Mouse (Mus musculus): Measurements from ENCODE around the gene Camk2d. TPM values are rescaled to one million over a fixed set of nuclear protein-coding genes. Genes with fewer than 3 reads are reported as not detected.

Camk2d gene
- polyA plus RNA-seq, 1 experiment from 2014 or later: 20.6 TPM

DNA sequence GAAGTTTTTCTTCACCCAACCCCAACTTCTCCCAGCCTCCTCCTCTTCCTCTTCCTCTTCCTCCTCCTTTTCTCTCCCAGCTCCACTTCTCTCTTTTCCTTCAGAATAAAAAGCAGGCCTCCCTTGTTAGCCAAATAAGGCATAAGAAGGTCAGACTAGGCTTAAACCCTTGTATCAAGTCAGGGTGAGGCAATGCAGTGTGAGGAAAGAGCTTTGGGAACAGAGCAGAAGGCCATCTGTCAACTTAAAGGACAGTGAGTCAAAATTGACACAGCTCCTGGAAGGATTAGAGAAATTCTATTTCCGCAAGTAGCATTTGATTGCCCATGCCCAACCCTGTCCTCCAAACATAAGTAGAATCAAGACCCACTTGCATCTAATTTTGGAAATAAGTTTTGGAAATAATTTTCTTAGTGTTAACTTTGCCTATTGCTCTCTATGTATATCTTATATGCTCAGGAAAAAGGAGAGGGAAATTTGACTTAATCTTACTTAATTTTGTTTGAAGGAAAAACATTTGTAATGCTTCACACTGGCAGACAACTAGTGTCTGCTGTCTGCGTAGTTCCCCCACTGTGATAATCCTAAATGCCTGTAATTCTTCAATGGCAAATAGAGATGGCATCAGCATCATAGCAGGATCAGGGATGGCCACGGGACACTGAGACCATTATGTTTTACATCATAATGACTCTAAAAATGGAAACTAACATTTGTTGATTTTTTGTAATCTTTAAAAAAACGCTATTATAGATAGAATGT, 16.8 kb downstream of the Camk2d start:
- no peak overlapping the region for H3K4me3 ChIP-seq
- H3K4me2 ChIP-seq: no peak overlapping the region
- no peaks in the 10 kb centered on the region for H3K36me3 ChIP-seq
- no peak overlapping the region for H3K9ac ChIP-seq
- ATAC-seq (ENCODE audit: insufficient number of reproducible peaks, insufficient read depth, low FRiP score, low TSS enrichment, low read depth): no peak
- WGBS: 55% methylated on average over 4 of the region's 4 CpGs
- 0 out of 2 replicates have a peak, but pooled peaks cover under 1% of the 10 kb centered on the region for H3K4me1 ChIP-seq
- no peaks in the 10 kb centered on the region for H3K27me3 ChIP-seq
- no peak overlapping the region for H3K27ac ChIP-seq
- no peaks in the 10 kb centered on the region for H3K9me3 ChIP-seq

- Histone ChIP-seq H3K9ac (no peak overlapping the region), H3K4me1 (0 out of 2 replicates have a peak, but pooled peaks cover 3% of the 10 kb centered on the region), H3K36me3 (no peaks in the 10 kb centered on the region), H3K27me3 (no peaks in the 10 kb centered on the region), H3K9me3 (no peaks in the 10 kb centered on the region), H3K27ac (no peak overlapping the region), H3K4me3 (no peak overlapping the region), H3K4me2 (no peak overlapping the region)
- no peak for ATAC-seq (ENCODE audit: insufficient number of reproducible peaks, insufficient read depth, low FRiP score, low TSS enrichment, low read depth)
- 76% methylated on average over 11 of the region's 11 CpGs for WGBS
Observed at GRCm38 (mm10) chr3:126613510-126614128, 17.5 kb downstream of the Camk2d start.

DNA sequence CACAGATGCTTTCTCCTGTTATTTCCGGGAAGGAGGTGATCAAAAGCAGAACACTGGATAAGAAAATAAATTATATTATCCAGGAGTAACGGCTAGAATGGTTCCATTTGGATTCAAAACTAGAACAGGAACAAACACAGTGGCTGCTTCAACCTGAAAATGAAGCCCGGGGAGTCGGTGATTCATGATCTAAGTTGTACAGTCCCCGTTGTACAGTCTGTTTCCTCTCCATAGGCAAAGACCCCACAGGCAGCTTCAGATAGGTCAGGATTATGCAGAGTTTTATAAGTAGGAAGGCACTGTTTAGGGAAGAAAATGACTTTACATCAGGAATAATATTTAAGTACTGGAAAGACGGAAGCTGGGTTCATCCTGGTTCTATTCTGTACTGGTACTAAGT, 19.2 kb downstream of the Camk2d start:
- 50% methylated on average over 6 of the region's 6 CpGs for WGBS
- Histone ChIP-seq H3K4me1 (0 out of 2 replicates have a peak, but pooled peaks cover 3% of the 10 kb centered on the region), H3K36me3 (no peaks in the 10 kb centered on the region), H3K4me3 (no peak overlapping the region), H3K27ac (no peak overlapping the region), H3K9ac (no peak overlapping the region), H3K27me3 (no peaks in the 10 kb centered on the region), H3K4me2 (no peak overlapping the region), H3K9me3 (no peaks in the 10 kb centered on the region)
- ATAC-seq (ENCODE audit: insufficient number of reproducible peaks, insufficient read depth, low FRiP score, low TSS enrichment, low read depth): no peak

GRCm38 (mm10) chr3:126620152-126620551, 24.1 kb downstream of the Camk2d start:
- 0 out of 2 replicates have a peak, but pooled peaks cover 3% of the 10 kb centered on the region for H3K4me1 ChIP-seq
- no peaks in the 10 kb centered on the region for H3K36me3 ChIP-seq
- no peaks in the 10 kb centered on the region for H3K27me3 ChIP-seq
- no peak overlapping the region for H3K4me2 ChIP-seq
- no peak overlapping the region for H3K4me3 ChIP-seq
- no peak overlapping the region for H3K9ac ChIP-seq
- no peak for ATAC-seq (ENCODE audit: insufficient number of reproducible peaks, insufficient read depth, low FRiP score, low TSS enrichment, low read depth)
- 86% methylated on average over 6 of the region's 6 CpGs for WGBS
- no peaks in the 10 kb centered on the region for H3K9me3 ChIP-seq
- no peak overlapping the region for H3K27ac ChIP-seq

- 94% methylated on average over 2 of the region's 2 CpGs for WGBS
- Histone ChIP-seq H3K9ac (no peak overlapping the region), H3K4me1 (0 out of 2 replicates have a peak, but pooled peaks cover 3% of the 10 kb centered on the region), H3K27ac (no peak overlapping the region), H3K9me3 (no peaks in the 10 kb centered on the region), H3K27me3 (no peaks in the 10 kb centered on the region), H3K4me2 (no peak overlapping the region), H3K36me3 (no peaks in the 10 kb centered on the region), H3K4me3 (no peak overlapping the region)
- no peak for ATAC-seq (ENCODE audit: insufficient number of reproducible peaks, insufficient read depth, low FRiP score, low TSS enrichment, low read depth)
Observed at GRCm38 (mm10) chr3:126622509-126622908, 26.4 kb downstream of the Camk2d start.

DNA sequence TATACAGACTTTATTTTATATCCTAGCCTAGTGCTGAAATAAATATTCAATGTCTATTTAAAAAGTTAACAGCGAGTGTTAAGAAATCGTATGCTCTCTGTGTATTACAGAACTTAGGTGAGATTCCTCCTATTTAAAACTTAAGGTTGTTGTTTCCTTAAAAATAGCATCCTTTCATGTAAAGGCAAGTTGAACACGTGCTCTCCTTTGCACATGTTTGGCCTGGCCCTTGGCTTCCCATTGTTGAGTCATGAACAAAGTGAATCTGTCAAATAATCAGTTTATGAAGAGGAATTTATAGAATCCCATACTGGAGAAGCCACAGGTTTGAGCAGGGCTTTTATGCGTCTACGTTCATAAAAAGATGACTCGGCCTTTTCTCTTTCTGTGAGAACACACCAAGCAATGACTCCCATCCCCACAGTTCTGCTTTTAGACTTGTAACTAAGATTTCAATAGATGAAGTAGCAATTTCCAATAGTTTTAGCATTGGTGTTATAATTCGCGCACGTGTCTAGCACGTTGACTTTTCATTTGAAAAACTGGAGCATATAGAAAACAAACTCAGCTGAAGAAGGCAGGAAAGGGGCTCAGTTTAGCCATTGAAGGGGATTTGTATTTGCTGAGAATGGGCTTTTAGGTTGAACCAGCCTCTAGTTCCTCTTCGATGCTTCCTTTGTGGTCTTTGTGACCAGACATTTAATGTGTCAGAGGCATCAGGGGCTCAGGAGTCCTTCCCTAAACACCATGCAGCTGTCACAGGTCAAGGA, 29.1 kb downstream of the Camk2d start:
- Histone ChIP-seq H3K4me3 (no peak overlapping the region), H3K4me1 (no peaks in the 10 kb centered on the region), H3K9ac (no peak overlapping the region), H3K36me3 (no peaks in the 10 kb centered on the region), H3K9me3 (no peaks in the 10 kb centered on the region), H3K27ac (no peak overlapping the region), H3K4me2 (no peak overlapping the region), H3K27me3 (no peaks in the 10 kb centered on the region)
- 87% methylated on average over 11 of the region's 11 CpGs for WGBS
- no peak for ATAC-seq (ENCODE audit: insufficient number of reproducible peaks, insufficient read depth, low FRiP score, low TSS enrichment, low read depth)

GRCm38 (mm10) chr3:126625764-126626040, 29.6 kb downstream of the Camk2d start:
- no peak for ATAC-seq (ENCODE audit: insufficient number of reproducible peaks, insufficient read depth, low FRiP score, low TSS enrichment, low read depth)
- Histone ChIP-seq H3K4me1 (no peaks in the 10 kb centered on the region), H3K36me3 (no peaks in the 10 kb centered on the region), H3K9ac (no peak overlapping the region), H3K9me3 (no peaks in the 10 kb centered on the region), H3K27ac (no peak overlapping the region), H3K4me3 (no peak overlapping the region), H3K27me3 (no peaks in the 10 kb centered on the region), H3K4me2 (no peak overlapping the region)
- WGBS: 92% methylated on average over 8 of the region's 8 CpGs

DNA sequence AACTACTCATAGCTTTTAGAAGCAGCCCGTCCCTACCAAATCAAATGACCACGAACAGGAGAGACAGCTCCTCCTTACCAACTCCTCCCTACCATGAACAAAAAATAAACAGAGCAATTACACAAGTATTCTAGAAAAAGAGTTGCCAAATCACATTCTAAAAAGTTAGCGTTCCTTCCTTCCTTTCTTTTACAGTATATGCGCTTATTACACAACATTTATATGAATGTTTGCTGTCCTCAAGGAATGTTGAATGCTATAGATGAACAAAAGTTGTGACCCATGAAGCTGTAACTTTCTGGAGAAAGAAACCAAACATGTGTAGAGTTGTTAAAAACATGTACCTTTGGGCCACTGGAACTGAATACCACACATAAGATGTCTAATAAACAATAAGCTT, 31.9 kb downstream of the Camk2d start:
- no peak overlapping the region for H3K9ac ChIP-seq
- no peaks in the 10 kb centered on the region for H3K27me3 ChIP-seq
- H3K4me3 ChIP-seq: no peak overlapping the region
- no peaks in the 10 kb centered on the region for H3K9me3 ChIP-seq
- no peaks in the 10 kb centered on the region for H3K36me3 ChIP-seq
- 89% methylated on average over 4 of the region's 4 CpGs for WGBS
- H3K4me1 ChIP-seq: no peaks in the 10 kb centered on the region
- no peak for ATAC-seq (ENCODE audit: insufficient number of reproducible peaks, insufficient read depth, low FRiP score, low TSS enrichment, low read depth)
- H3K27ac ChIP-seq: no peak overlapping the region
- no peak overlapping the region for H3K4me2 ChIP-seq

DNA sequence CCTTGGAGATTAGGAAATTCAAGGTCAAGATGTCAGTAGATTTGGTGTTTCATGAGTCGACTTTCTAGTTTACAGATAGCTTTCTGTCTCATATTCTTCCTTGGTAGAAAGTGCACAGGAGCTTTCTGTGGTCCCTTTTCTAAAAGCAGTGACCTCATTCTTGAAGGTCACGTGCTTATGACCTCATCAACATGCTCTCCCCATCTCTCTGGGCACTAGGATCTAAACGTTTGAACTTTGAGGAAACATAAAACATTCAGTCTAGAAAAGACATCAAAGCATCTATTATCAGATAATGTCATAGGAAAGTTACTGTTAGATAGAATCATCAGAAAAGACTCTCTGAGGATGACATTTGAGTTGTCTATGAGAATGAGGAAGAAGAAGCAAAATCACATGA, 32.3 kb downstream of the Camk2d start:
- no peaks in the 10 kb centered on the region for H3K27me3 ChIP-seq
- no peak overlapping the region for H3K4me3 ChIP-seq
- H3K4me2 ChIP-seq: no peak overlapping the region
- no peaks in the 10 kb centered on the region for H3K4me1 ChIP-seq
- 65% methylated on average over 3 of the region's 3 CpGs for WGBS
- no peak for ATAC-seq (ENCODE audit: insufficient number of reproducible peaks, insufficient read depth, low FRiP score, low TSS enrichment, low read depth)
- no peaks in the 10 kb centered on the region for H3K36me3 ChIP-seq
- H3K27ac ChIP-seq: no peak overlapping the region
- no peaks in the 10 kb centered on the region for H3K9me3 ChIP-seq
- H3K9ac ChIP-seq: no peak overlapping the region

DNA sequence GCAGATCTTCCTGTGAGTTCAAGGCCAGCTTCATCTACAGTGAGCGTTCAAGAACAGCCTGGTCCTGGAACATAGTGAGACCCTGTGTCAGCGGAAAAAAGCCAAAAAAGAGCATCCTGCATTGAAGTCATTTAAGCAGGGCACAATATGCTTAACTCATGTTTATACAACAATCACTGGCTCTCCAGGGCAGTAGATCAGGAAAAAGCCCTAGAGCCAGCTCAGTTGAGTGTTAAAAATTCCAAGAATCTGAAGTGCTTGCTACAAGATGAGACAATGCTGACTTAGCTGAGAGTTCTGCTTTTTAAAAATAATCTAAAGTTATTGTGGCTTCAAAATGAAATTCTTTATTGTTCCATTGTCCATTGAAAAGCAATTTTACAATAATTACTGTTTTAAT, 32.9 kb downstream of the Camk2d start:
- H3K4me2 ChIP-seq: no peak overlapping the region

DNA sequence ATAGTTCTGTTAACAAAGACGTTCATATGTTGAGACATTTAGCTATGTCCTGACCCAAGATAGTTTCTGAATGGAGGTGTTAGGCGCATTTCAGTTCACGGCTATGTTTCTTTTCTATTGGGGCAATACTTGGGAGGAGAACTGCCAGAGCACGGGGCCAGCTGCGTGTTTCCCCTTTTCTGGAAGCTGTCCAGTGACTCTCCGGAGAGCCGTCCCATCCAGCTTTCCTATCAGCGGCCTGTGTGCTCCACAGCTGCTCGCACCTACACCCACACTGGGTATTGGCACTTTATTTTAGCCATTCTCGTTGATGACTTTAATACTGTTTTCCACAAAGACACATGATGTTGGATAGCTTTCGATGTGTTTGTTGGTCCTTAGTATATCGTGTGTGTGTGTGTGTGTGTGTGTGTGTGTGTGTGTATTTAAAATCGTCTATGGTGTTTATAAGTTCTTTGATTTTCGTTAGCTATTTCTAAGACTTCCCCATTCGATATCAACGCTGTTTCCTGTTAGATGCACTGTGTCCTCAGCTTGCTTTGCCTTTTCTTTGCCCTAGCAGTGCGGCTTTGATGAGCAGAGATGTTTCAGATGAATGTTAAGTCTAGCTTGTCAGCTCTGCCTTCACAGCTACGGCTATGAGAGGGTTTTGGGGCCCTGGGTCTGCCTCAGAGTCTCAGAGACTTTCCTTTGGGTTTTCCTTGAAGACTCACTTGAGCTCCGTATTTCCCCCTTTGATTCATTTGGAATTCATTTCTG, 34.2 kb downstream of the Camk2d start:
- H3K9ac ChIP-seq: no peak overlapping the region
- no peaks in the 10 kb centered on the region for H3K27me3 ChIP-seq
- no peaks in the 10 kb centered on the region for H3K4me1 ChIP-seq
- H3K4me3 ChIP-seq: no peak overlapping the region
- H3K4me2 ChIP-seq: no peak overlapping the region
- WGBS: 81% methylated on average over 19 of the region's 19 CpGs
- no peaks in the 10 kb centered on the region for H3K9me3 ChIP-seq
- no peaks in the 10 kb centered on the region for H3K36me3 ChIP-seq
- ATAC-seq (ENCODE audit: insufficient number of reproducible peaks, insufficient read depth, low FRiP score, low TSS enrichment, low read depth): no peak
- no peak overlapping the region for H3K27ac ChIP-seq

More for the DNA sequence above, 32.9 kb downstream of the Camk2d start:
- Histone ChIP-seq H3K4me1 (no peaks in the 10 kb centered on the region), H3K27ac (no peak overlapping the region), H3K9me3 (no peaks in the 10 kb centered on the region), H3K9ac (no peak overlapping the region), H3K36me3 (no peaks in the 10 kb centered on the region), H3K27me3 (no peaks in the 10 kb centered on the region), H3K4me3 (no peak overlapping the region)
- 86% methylated on average over 2 of the region's 2 CpGs for WGBS
- ATAC-seq (ENCODE audit: insufficient number of reproducible peaks, insufficient read depth, low FRiP score, low TSS enrichment, low read depth): no peak

Measured in embryonic facial prominence, embryonic 13.5 days (tissue).